Mouse (Mus musculus) CH12.LX (cell line): Measurements from ENCODE around the gene Srf.

Source experiments
- BHLHE40 ChIP-seq: IDR thresholded peaks from 2 replicates; pipeline ENCODE4 v1.6.1; 2011; ENCODE audit warnings: mild to moderate bottlenecking, low read depth, low read length, improper control_type of control experiment
- CHD2 ChIP-seq: IDR thresholded peaks from 2 replicates; pipeline ENCODE4 v1.6.1; 2011; ENCODE audit warnings: low read length, improper control_type of control experiment
- CTCF ChIP-seq, 2 experiments: IDR thresholded peaks in 1 of 2; conservative IDR thresholded peaks in 1 of 2; 2 replicates each; pipeline ENCODE4 v1.5.1; 2011 to 2012; ENCODE audit warnings: low read depth in 2 of 2, low read length in 2 of 2, improper control_type of control experiment in 1 of 2, inconsistent platforms in 1 of 2, mild to moderate bottlenecking in 1 of 2, moderate library complexity in 1 of 2
- ELF1 ChIP-seq: IDR thresholded peaks from 2 replicates; pipeline ENCODE4 v1.6.1; 2014; ENCODE audit warnings: low read depth, mild to moderate bottlenecking, inconsistent platforms, low read length, improper control_type of control experiment
- GABPA ChIP-seq: IDR thresholded peaks from 2 replicates; pipeline ENCODE4 v1.6.1; 2012; ENCODE audit warnings: low read depth, low read length, improper control_type of control experiment, inconsistent platforms; ENCODE audit not compliant: insufficient replicate concordance
- POLR2A ChIP-seq: IDR thresholded peaks from 2 replicates; pipeline ENCODE4 v1.6.1; 2011; ENCODE audit warnings: low read depth, mild to moderate bottlenecking, improper control_type of control experiment, low read length
- RAD21 ChIP-seq: IDR thresholded peaks from 2 replicates; pipeline ENCODE4 v1.6.1; 2011; ENCODE audit warnings: low read depth, mild to moderate bottlenecking, low read length, improper control_type of control experiment, moderate library complexity

- TF ChIP-seq CTCF (conservative IDR thresholded peaks at IDR 0.05 in 1 of 2, IDR thresholded peaks at IDR 0.05 in 1 of 2; ENCODE audit: low read depth in 2 of 2, low read length in 2 of 2) (no peak), POLR2A (no peak), GABPA (no peak), BHLHE40 (no peak), CHD2 (no peak), ELF1 (no peak), RAD21 (no peak)
Observed at GRCm38 (mm10) chr17:46546995-46547394, 9.0 kb downstream of the Srf start.
